Mouse (Mus musculus) gastrocnemius, adult 8-10 months (tissue): ENCODE results near the gene Smtnl2. TPM values are rescaled to one million over a fixed set of nuclear protein-coding genes. Genes with fewer than 3 reads are reported as not detected.
"Not testable (repeated sequence)": the region's sequence is repeated elsewhere in the genome, so short reads cannot be mapped to it uniquely, and the experiment has no call there.

Experiments used
- DNase-seq, 2 experiments: peaks; one replicate each; pipeline ENCODE4 v3.0.0; 2022; ENCODE audit warnings: low spot score in 2 of 2
- total RNA-seq, 4 experiments: library from RNA; stranded (reverse); gene quantifications; 2 replicates each; pipeline ENCODE4 v1.2.4; 2022

Smtnl2 gene
- 100 to 1,000 TPM; 270 to 439 (median 347) TPM for total RNA-seq

- DNase-seq, result peak; percentile 91 to 94
Observed at GRCm38 (mm10) chr11:72411093-72411921, at the start of gene Smtnl2. Gene Smtnl2, minus strand, starts transcription at chr11:72411713.

GRCm38 (mm10) chr11:72458502-72458901 is 47.0 kb upstream of the Smtnl2 start:
- no peak for DNase-seq

- no peak for DNase-seq
Observed at GRCm38 (mm10) chr11:72457995-72458496, 46.5 kb upstream of the Smtnl2 start.

DNA sequence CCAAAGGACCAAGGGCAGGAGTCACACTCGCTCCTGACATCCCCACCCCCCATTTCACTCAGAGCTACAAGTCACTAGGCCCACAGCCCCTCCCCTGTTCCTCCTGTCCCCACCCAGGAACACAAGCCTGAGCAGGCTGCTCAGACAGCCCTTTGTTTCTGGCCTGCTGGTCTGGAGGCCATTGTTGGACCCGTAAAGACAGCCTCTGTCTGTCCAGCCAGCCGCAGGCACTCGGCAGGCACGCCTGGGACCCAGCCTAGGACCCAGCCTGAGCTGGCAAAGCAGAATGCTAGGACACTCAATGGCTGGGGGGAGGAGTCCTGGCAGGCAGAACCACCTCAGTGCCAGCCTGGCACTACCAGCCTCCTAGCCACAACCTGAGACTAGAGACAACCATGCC is 44.2 kb upstream of the Smtnl2 start:
- no peak for DNase-seq

DNA sequence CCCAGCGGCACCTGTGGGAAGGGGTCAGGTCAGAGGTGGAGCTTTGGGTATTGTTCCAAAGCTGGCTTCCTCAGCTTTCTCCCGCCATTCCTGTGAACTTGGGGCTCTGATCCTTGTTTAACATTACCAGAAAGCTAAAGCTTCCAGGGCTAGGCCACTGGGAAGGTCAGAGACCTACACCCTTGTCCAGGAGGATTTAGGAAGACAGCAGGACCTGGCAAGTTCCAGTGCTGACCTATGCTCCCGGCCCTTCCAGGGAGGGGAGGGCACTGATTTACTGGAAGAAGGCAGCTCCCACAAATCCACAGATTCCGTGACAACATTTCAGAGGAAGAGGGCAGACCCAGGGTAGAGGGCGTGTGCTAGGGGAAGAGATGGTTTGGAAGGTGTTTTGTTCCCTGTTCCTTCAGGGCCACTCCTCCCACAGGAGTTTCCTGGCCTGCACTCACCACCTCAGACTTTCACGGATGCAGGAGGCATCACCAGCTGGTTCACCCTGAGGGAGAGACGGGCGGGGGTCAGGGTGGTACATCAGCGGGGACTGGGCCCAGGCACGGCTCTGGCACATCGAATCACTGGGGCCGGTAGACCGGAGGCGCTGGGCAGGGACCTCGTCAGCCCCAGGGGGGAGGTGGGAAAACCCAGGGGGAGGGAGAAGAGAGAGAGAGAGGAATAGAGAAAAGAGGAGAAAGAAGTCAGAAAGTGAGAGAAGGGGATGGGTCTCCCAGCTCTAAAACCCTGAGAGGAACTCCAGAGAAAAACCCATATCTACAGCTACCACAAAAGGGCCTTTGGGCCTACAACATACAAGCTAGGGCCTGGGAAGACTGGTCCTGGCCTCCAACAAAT is 41.8 kb upstream of the Smtnl2 start:
- no peak for DNase-seq

- no peak for DNase-seq
Observed at GRCm38 (mm10) chr11:72452140-72452665, 40.7 kb upstream of the Smtnl2 start.

- no peak for DNase-seq
Observed at GRCm38 (mm10) chr11:72447475-72447874, 36.0 kb upstream of the Smtnl2 start.

DNA sequence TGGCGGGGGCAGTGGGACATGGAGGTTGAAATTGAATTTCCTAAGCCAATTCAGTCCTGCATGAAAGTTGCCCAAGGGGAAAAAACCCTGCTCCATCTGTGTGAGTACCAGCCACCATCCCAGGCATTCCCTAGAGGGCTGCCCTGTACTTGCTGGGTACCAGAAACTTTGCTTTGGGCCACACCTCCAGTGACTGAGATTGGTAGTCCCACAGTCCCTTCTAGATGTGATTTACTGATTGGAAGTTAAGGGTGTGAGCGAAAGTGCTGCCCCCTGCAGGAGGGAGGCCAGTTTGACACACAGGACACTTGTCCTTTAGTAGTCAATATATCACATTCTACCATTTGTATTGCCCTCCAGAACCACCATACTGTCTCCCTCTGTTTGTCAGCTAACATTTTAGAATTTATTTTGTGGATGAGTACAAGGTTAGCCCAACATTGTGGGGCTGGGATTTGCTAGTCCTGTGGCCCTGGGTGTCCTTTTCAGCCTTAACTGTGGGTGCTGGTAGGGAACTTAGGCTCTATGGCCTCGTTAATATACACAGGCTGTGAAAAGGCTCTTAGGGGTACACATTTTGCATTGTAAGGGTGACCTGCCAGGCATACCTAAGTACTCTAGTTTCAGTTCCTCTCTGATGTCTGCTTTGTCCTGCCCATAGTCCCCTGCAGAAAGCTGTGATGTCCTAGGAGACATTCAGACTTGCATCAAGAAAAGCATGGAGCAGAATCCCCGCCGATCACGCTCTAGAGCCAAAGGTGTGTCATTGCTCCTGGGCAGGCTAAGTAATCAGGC is 35.0 kb upstream of the Smtnl2 start:
- DNase-seq, result no peak

GRCm38 (mm10) chr11:72440965-72441664 is 29.6 kb upstream of the Smtnl2 start, which contains the start of gene Mybbp1a:
Gene Mybbp1a, plus strand, starts transcription at chr11:72441355.
- peak; percentile 97 to 98 for DNase-seq

DNA sequence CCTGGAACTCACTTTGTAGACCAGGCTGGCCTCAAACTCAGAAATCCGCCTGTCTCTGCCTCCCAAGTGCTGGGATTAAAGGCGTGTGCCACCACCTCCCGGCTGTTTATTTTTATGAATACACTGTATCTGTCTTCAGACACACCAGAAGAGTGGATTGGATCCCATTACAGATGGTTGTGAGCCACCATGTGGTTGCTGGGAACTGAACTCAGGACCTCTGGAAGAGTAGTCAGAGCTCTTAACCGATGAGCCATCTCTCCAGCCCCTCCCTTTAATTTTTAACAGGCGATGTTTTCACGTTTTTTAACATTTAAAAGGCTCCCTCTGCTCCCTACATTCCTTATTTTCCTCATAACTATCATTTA is 29.1 kb upstream of the Smtnl2 start:
- DNase-seq, result not testable (repeated sequence)

GRCm38 (mm10) chr11:72438411-72438810 is 26.9 kb upstream of the Smtnl2 start:
- DNase-seq, result no peak

DNA sequence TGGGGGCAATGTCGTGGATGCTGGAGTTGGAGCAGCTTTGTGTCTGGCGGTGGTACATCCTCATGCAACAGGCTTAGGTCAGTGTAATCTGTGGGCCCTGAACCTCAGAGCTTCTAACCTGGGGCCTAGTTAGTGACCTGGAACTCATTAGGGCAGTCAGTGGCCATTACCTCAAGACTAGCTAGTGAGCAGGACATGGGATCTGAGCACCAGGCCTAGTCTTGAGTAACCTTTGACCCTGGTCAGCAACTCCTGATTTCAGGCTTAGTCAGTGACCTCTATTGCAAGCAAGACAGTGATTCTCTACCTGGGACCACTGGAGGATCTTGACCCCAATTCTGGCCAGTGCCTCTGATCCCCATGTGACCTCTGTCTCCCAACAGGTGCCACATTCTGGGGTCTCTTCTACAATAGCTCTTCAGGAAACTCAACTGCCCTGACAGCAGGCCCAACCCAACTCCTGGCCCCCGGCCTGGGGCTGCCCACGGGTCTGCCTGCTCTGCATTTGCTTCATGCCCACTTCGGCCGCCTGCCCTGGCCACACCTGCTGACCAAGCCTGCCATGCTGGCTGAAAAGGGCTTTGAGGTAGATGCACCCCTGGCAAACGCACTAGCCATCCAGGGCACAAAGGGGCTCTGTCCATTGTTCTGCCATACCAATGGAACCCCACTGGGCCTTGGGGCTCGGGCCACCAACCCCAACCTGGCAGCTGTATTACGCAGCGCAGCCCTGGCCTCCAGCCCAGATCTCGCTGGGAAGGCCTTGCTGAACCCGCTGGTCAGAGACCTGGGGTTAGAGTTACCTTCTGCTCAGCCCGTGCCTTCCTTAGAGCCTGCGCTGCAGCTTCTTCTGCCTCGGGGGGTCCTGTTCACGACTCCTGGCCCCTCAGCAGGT is 25.5 kb upstream of the Smtnl2 start:
- no peak for DNase-seq

GRCm38 (mm10) chr11:72436271-72436670 is 24.8 kb upstream of the Smtnl2 start:
- DNase-seq, result peak in 1 of 2 experiments; percentile 46

DNA sequence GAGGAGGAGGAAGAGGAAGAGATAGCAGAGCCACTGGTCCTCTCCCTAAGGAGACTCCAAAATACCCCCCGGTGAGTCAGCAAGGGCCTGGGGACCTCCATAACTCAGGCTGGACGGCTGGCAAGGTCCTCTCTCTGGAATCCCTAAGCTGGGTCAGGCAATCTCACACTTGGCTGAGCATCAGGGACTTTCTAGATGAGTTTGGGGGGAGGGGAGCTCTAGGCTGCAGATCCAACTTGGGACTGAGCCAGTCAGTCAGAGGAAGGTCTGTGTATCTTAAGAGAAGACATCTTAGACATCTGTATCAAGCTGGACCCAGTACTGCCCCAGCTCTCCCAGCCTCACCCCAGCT is 24.2 kb upstream of the Smtnl2 start:
- peak; percentile 37 to 45 for DNase-seq

DNA sequence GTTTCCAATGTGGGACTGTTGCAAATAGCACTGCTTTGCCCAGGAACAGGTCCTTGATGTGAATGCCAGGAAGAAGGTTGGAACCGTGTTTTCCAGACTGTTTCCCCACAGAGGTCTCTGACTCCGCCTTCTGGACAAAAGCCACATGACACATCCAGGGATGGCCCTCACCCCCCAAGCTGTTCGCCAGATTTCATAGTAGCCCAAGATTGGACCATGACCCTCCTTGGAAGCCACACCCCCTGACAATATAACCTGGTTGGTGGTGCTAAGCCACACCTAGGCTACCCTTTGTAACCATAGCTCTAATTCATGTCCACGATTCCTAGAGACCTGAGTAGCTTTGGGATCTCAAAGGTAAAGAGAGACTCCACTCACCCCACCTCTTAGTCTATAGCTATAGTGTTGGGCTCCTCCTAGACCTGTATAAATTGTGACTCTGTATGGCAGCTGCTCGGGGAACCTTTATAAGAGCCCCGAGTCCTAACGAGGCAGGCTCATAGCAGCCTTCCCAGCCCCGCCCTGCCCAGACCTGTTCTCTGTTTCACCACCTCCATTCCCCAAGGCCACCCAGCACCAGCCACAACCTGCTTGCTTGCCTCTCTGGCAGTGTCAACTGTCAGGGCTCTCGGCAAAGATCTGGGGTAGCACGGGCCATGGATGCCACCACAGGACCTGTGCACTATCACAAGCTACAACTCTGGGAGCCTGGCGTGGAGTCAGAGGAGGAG is 23.6 kb upstream of the Smtnl2 start, which contains the start of gene Ggt6:
Gene Ggt6 (plus strand): TSS at position 564 of the 731 bp plus-strand sequence.
- DNase-seq, result no peak

DNA sequence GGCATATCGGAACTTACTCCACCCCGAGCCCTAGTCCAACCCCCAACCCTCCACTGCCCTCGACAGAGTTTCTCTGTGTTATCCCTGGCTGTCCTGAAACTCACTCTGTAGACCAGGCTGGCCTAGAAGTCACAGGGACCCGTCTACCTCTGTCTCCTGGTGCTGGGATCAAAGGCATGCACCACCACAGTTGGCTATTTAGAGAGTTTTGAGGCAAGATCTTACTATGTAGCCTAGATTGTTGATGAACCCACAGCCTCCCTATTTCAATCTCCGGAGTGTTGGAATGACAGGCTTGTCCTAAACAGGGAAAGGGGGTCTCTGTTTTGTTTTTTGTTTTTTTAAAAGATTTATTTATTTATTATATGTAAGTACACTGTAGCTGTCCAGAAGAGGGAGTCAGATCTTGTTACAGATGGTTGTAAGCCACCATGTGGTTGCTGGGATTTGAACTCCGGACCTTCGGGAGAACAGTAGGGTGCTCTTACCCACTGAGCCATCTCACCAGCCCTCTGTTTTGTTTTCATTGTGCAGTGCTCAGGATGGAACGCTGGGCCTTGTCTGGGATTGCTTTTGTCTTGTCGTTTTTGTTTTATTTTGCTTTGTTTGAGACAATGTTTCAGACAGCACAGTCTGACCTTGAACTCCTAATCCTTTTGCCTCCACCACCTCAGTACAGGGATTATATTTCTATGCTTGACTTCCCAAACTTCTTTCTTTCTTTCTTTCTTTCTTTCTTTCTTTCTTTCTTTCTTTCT is 19.0 kb upstream of the Smtnl2 start:
- DNase-seq, result not testable (repeated sequence)

DNA sequence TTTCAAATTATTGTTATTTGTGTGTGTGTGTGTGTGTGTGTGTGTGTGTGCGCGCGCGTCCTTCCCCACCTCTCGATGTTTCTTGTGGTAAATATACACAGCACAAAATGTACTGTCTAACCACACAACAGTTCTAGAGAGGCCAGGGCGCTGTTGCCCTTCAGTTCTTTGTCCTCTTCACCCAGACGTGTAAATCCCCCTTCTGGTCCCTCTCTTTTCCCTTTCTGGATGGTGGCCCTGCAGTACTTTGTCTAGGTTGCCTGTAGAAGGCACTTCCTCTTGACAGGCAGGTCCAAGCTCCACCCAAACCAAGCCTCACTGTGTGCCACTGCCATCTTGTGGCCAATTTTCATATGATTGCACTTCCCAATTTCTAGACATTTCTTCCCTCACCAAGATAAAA is 17.8 kb upstream of the Smtnl2 start:
- peak; percentile 69 to 72 for DNase-seq

DNA sequence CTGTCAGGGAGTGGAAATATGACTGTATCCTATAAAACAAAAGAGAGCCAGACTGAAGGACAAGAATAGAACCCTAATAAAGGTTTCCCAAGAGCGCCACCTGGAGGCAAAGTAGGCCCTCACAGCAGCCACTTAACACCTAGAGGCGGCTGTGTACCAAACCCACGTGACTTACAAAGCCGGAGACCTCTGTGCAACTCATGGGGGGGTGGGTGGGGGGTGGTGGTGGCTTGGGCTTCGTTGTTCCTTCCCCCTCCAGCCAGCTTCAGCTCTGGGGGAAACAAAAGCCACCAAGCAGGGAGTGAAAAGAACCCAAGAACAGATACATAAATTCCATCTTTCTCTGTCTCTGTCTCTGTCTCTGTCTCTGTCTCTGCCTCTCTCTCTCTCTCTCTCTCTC is 17.2 kb upstream of the Smtnl2 start:
- DNase-seq, result peak; percentile 80
